Mouse (Mus musculus) cerebellum, adult 8-10 months (tissue): ENCODE measurements around the gene Prg2.

Experiments
- DNase-seq: peaks from one replicate; pipeline ENCODE4 v3.0.0; 2022

Gene Prg2

DNA sequence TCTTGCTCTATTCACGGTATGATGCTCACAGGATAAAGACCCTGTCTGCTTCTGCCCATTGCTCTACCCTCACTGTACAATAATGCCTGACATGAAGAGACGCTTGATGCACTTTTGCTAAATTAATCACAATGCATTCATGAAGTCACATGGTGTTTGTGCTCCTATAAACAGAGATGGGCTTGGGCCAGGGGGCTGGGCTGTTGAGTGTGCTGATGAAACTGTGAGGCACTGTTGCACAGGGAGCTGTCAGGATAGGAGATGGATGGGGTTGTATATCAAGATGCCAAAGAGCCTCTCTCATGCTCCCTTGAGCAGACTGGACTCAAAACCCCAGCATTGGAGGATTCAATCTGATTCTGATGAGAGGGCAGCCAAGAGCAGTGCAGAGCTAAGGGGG lies 52.9 kb downstream of the Prg2 start:
- no peak for DNase-seq
